Mouse (Mus musculus) midbrain, embryonic 14.5 days (tissue): ENCODE data around the gene Syne2. TPM values are rescaled to one million over a fixed set of nuclear protein-coding genes. Genes with fewer than 3 reads are reported as not detected.

ENCODE experiments used
- ATAC-seq: fragments of 200-750 bp; cut with Nextera tagmentation; 2 replicates; pipeline ENCODE4 v1.8.0; 2017; ENCODE audit warnings: moderate number of reproducible peaks, moderate library complexity; ENCODE audit not compliant: low FRiP score, low TSS enrichment
- DNase-seq: peaks from one replicate; pipeline ENCODE4 v3.0.0-alpha.2; 2015
- H3K27ac ChIP-seq: fragments of 300-500 bp; sonication (generic); replicated peaks from 2 replicates; pipeline ENCODE4 v1.5.1; 2014; ENCODE audit warnings: mild to moderate bottlenecking, low read depth, low read length, moderate library complexity
- H3K27me3 ChIP-seq: fragments of 300-500 bp; sonication (generic); 2 replicates; pipeline ENCODE4 v1.6.1; 2014; ENCODE audit warnings: low read length, control low read depth, mixed read lengths; ENCODE audit not compliant: control insufficient read depth, insufficient read depth
- H3K36me3 ChIP-seq: fragments of 300-500 bp; sonication (generic); 2 replicates; pipeline ENCODE4 v1.6.1; 2014; ENCODE audit warnings: low read length, control low read depth; ENCODE audit not compliant: control insufficient read depth, insufficient read depth
- H3K4me1 ChIP-seq: fragments of 300-500 bp; sonication (generic); 2 replicates; pipeline ENCODE4 v1.6.1; 2014; ENCODE audit warnings: mild to moderate bottlenecking, antibody characterized with exemption, low read length, control low read depth; ENCODE audit not compliant: control insufficient read depth, insufficient read depth
- H3K4me2 ChIP-seq: fragments of 300-500 bp; sonication (generic); 2 replicates; pipeline ENCODE4 v1.6.1; 2014; ENCODE audit warnings: mild to moderate bottlenecking, low read length, moderate library complexity
- H3K4me3 ChIP-seq: fragments of 300-500 bp; sonication (generic); replicated peaks from 2 replicates; pipeline ENCODE4 v1.5.1; 2014; ENCODE audit warnings: low read depth, low read length
- H3K9ac ChIP-seq: fragments of 300-500 bp; sonication (generic); replicated peaks from 2 replicates; pipeline ENCODE4 v1.6.1; 2014; ENCODE audit warnings: mild to moderate bottlenecking, low read length, moderate library complexity
- H3K9me3 ChIP-seq: fragments of 300-500 bp; sonication (generic); 2 replicates; pipeline ENCODE4 v1.6.1; 2016; ENCODE audit warnings: low read length, control low read depth, mixed read lengths; ENCODE audit not compliant: control insufficient read depth
- WGBS: fragments of 180-500 bp; shearing (Covaris S2); extraction: QIAGEN DNeasy Blood & Tissue Kit; methylation state at CpG from one replicate; pipeline ENCODE4 v1.1.7; 2014; 5-methylcytosine and 5-hydroxymethylcytosine counted together
- polyA plus RNA-seq: library from polyadenylated mRNA; unstranded; fragments of >200 nt; fragmentation: Nextera tagmentation; extraction: Ambion mirVana; gene quantifications from 2 replicates; pipeline ENCODE4 v1.2.1, GENCODE M21; 2014

Gene Syne2
- polyA plus RNA-seq, 1 experiment from 2014 or later, result 63.5 TPM

DNA sequence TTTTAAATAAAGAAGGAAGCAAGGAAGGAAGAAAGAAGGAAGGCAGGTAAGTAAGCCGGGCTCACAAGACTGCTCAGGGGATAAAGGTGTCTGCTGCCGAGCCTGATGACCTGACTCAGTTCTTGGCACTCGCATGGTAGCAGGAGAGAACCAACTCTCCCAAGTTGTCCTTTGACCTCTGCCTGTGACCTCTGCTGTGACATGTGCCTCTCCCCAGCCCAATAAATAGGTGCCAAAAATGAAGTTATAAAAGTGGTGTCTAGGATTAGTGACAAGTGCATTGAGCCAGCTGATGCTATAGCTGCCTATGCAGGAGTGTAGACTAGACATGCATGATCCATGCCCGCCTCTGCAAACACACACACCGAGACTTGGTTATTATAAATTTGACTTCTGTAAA, 73.3 kb downstream of the Syne2 start:
- H3K4me2 ChIP-seq, result no peak overlapping the region
- H3K9me3 ChIP-seq, result no peaks in the 10 kb centered on the region
- H3K36me3 ChIP-seq, result peaks cover 26% of the 10 kb centered on the region
- DNase-seq, result no peak
- 95% methylated on average over 5 of the region's 5 CpGs for WGBS
- ATAC-seq, result no peak
- no peak overlapping the region for H3K27ac ChIP-seq
- H3K4me1 ChIP-seq, result no peaks in the 10 kb centered on the region
- H3K9ac ChIP-seq, result no peak overlapping the region
- H3K4me3 ChIP-seq, result no peak overlapping the region
- no peaks in the 10 kb centered on the region for H3K27me3 ChIP-seq

- Histone ChIP-seq H3K27ac (no peak overlapping the region), H3K4me2 (no peak overlapping the region), H3K27me3 (no peaks in the 10 kb centered on the region), H3K36me3 (peaks cover 22% of the 10 kb centered on the region), H3K4me1 (no peaks in the 10 kb centered on the region), H3K9ac (no peak overlapping the region), H3K9me3 (no peaks in the 10 kb centered on the region), H3K4me3 (no peak overlapping the region)
- peak; percentile 50 for DNase-seq
- 87% methylated on average over 5 of the region's 5 CpGs for WGBS
- no peak for ATAC-seq
Observed at GRCm38 (mm10) chr12:75893392-75893791, 75.5 kb downstream of the Syne2 start.

DNA sequence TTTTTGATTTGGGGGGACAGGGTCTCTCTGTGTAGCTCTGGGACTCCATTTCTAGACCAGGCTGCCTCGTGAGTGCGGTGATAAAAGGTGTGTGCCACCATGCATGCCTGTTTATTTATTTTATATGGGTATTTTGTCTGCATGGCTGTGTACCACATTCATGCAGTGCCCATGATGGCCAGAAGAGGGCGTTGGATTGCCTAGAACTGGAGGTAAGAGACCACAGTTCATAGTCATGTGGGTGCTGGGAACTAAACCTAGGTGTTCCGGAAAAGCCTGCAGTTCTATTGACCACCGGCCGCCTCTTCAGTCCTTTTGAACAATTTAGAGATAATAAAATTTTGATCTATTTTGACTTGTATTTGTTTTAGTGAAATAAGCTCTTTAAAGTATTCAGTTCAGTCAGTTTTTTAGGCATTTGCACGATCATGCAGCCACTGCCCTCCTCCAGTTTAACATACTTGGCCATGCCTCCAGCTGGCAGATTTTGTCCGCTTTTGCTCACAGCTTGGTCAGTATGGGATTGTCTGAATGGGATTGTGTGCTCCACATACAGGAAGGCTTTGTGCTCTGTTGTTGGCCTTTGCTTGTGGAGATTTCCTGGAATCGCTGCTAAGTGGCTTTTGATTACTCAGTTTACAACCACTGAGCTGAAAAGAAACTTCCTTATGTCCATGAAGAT, 76.5 kb downstream of the Syne2 start:
- H3K4me2 ChIP-seq, result no peak overlapping the region
- H3K4me3 ChIP-seq, result no peak overlapping the region
- H3K9ac ChIP-seq, result no peak overlapping the region
- ATAC-seq, result no peak
- 76% methylated on average over 9 of the region's 9 CpGs for WGBS
- peaks cover 21% of the 10 kb centered on the region for H3K36me3 ChIP-seq
- no peak overlapping the region for H3K27ac ChIP-seq
- peak; percentile 24 for DNase-seq
- no peaks in the 10 kb centered on the region for H3K4me1 ChIP-seq
- H3K9me3 ChIP-seq, result no peaks in the 10 kb centered on the region
- H3K27me3 ChIP-seq, result no peaks in the 10 kb centered on the region

DNA sequence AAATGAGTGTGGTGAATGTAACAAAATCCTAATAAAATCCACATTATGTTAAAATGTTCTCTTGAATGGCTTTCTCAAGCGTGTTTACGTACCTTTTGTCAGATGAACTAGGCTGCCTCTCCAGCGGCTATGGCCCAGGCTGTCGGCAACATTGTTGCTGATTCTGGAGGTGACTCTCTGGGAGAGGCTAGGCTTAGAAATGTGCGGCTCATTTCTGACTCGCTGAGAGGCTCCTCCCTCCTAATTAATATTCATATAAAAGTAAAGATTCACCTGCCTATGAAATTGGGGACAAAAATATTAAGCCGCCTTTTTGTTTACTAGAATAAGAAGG, 77.0 kb downstream of the Syne2 start:
- Histone ChIP-seq H3K9ac (no peak overlapping the region), H3K4me1 (no peaks in the 10 kb centered on the region), H3K27me3 (no peaks in the 10 kb centered on the region), H3K4me2 (no peak overlapping the region), H3K36me3 (peaks cover 24% of the 10 kb centered on the region), H3K27ac (no peak overlapping the region), H3K9me3 (no peaks in the 10 kb centered on the region), H3K4me3 (no peak overlapping the region)
- WGBS, result 72% methylated on average over 7 of the region's 7 CpGs
- ATAC-seq (no peak), DNase-seq (no peak)

DNA sequence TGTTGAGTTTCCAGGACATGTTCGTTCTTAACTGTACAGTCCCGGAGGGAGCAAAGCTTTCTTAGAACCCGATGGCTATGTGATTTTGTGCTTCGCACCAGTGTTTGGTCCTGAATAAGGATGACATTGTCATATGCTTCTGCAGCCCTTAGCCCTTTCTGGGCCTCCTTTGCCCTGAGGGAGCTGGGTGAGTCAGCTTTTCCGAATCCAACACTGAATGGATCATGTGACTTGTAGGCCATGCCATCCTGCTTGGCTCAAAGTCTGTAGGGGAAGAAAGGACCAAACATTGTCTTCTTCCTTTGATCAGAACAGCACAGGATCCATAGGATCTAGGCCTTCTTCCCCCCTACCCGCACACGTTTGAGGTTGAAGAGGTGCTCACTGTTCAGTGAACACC, 79.9 kb downstream of the Syne2 start:
- H3K27ac ChIP-seq, result no peak overlapping the region
- H3K9me3 ChIP-seq, result no peaks in the 10 kb centered on the region; the same call in 1 of the 2 replicates
- no peaks in the 10 kb centered on the region for H3K4me1 ChIP-seq
- H3K4me2 ChIP-seq, result no peak overlapping the region
- WGBS, result 94% methylated on average over 7 of the region's 7 CpGs
- no peak for ATAC-seq
- H3K27me3 ChIP-seq, result no peaks in the 10 kb centered on the region
- no peak overlapping the region for H3K9ac ChIP-seq
- H3K36me3 ChIP-seq, result peaks cover 19% of the 10 kb centered on the region
- no peak overlapping the region for H3K4me3 ChIP-seq
- no peak for DNase-seq

- ATAC-seq (no peak), DNase-seq (no peak)
- no peaks in the 10 kb centered on the region for H3K27me3 ChIP-seq
- H3K4me3 ChIP-seq, result no peak overlapping the region
- no peaks in the 10 kb centered on the region; the same call in 1 of the 2 replicates for H3K9me3 ChIP-seq
- no peak overlapping the region for H3K9ac ChIP-seq
- no peak overlapping the region for H3K27ac ChIP-seq
- peaks cover 33% of the 10 kb centered on the region for H3K36me3 ChIP-seq
- 96% methylated on average over 9 of the region's 9 CpGs for WGBS
- no peak overlapping the region for H3K4me2 ChIP-seq
- no peaks in the 10 kb centered on the region for H3K4me1 ChIP-seq
Observed at GRCm38 (mm10) chr12:75901721-75902120, 83.8 kb downstream of the Syne2 start.

- ATAC-seq (no peak), DNase-seq (no peak)
- no peaks in the 10 kb centered on the region for H3K27me3 ChIP-seq
- no peak overlapping the region for H3K4me2 ChIP-seq
- peaks cover 33% of the 10 kb centered on the region for H3K36me3 ChIP-seq
- H3K27ac ChIP-seq, result no peak overlapping the region
- 98% methylated on average over 11 of the region's 11 CpGs for WGBS
- no peaks in the 10 kb centered on the region for H3K4me1 ChIP-seq
- H3K4me3 ChIP-seq, result no peak overlapping the region
- no peak overlapping the region for H3K9ac ChIP-seq
- H3K9me3 ChIP-seq, result no peaks in the 10 kb centered on the region; the same call in 1 of the 2 replicates
Observed at GRCm38 (mm10) chr12:75904068-75904467, 86.1 kb downstream of the Syne2 start.

DNA sequence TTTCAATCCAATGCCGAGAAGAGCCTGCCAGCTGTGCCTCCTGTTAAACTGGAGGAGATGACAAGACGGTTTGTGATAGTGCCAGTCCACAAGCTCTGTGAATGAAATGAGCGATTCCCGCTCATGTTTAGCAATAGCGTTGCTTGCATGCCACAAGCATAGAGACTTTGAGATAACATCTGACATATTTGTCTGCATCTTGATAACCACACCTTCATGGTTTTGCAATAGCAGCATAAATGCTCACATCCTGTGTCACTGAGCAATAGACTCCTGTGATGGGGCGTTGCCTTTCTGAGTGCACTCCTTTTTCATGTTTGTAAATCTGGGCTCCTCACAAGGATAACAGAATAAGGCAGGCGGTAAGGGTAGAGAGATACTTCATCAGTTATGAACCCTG, 87.4 kb downstream of the Syne2 start:
- DNase-seq, result no peak
- Histone ChIP-seq H3K27me3 (no peaks in the 10 kb centered on the region), H3K4me3 (no peak overlapping the region), H3K4me1 (no peaks in the 10 kb centered on the region), H3K9ac (no peak overlapping the region), H3K36me3 (peaks cover 40% of the 10 kb centered on the region), H3K27ac (no peak overlapping the region), H3K4me2 (no peak overlapping the region), H3K9me3 (no peaks in the 10 kb centered on the region; the same call in 1 of the 2 replicates)
- no peak for ATAC-seq
- WGBS, result 98% methylated on average over 7 of the region's 7 CpGs

- peaks cover 59% of the 10 kb centered on the region for H3K36me3 ChIP-seq
- no peaks in the 10 kb centered on the region for H3K9me3 ChIP-seq
- ATAC-seq (no peak), DNase-seq (no peak)
- WGBS, result 95% methylated on average over 3 of the region's 3 CpGs
- no peak overlapping the region for H3K9ac ChIP-seq
- H3K27ac ChIP-seq, result no peak overlapping the region
- H3K4me2 ChIP-seq, result no peak overlapping the region
- H3K27me3 ChIP-seq, result no peaks in the 10 kb centered on the region
- H3K4me1 ChIP-seq, result no peaks in the 10 kb centered on the region
- H3K4me3 ChIP-seq, result no peak overlapping the region
Observed at GRCm38 (mm10) chr12:75908466-75908865, 90.5 kb downstream of the Syne2 start.
